Mouse (Mus musculus) retina, postnatal 7 days (tissue): ENCODE data around the gene Ing5.
"Not testable (repeated sequence)": the region's sequence is repeated elsewhere in the genome, so short reads cannot be mapped to it uniquely, and the experiment has no call there.

Source experiments
- DNase-seq: peaks from one replicate; pipeline ENCODE4 v3.0.0-alpha.2; 2012; ENCODE audit warnings: low read depth, low spot score

Gene Ing5

GRCm38 (mm10) chr1:93859619-93860018 lies 55.9 kb downstream of the Ing5 start:
- no peak for DNase-seq

GRCm38 (mm10) chr1:93861048-93861447 lies 57.3 kb downstream of the Ing5 start, which contains the start of gene Gal3st2:
Gal3st2 (plus strand) TSS chr1:93861306.
- DNase-seq: not testable (repeated sequence)
